Mouse (Mus musculus) 3134 (cell line): ENCODE data around the gene Agbl4.

Source experiments
- DNase-seq: peaks from one replicate; pipeline ENCODE4 v3.0.0-alpha.2; 2011; ENCODE audit warnings: low spot score; ENCODE audit not compliant: insufficient read length; ENCODE audit errors: extremely low read depth

Gene Agbl4

DNA sequence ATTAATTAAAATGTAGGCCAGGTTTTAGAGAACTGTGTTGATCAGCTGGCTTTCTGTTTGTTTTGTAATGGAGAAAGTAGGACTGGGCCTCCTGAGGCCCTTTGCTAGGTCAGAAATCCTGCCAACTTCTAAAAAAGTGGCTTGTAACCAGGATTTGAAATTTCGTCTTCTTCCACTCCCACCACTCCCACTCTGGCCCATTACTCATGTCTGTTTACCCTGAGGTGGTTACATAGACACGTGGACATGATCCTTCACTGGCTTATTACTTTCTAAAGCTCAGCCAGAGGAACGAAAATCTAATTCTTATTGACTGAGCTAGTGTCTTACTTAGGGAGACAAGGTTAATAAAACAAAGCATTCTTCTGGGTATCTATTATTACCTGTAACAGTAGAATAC is 1307.5 kb downstream of the Agbl4 start:
- no peak for DNase-seq
